Mouse (Mus musculus) thymus, adult 2 months (tissue): ENCODE measurements around the gene Ifitm1. TPM values are rescaled to one million over a fixed set of nuclear protein-coding genes. Genes with fewer than 3 reads are reported as not detected.

Source experiments
- DNase-seq: peaks from one replicate; pipeline ENCODE4 v3.0.0; 2021
- H3K27ac ChIP-seq: fragments of 200-500 bp; 2 replicates; pipeline ENCODE4 v1.5.1; 2012; ENCODE audit warnings: low read length, control low read depth; ENCODE audit not compliant: control insufficient read depth, insufficient read depth
- H3K27me3 ChIP-seq: fragments of 200-500 bp; 2 replicates; pipeline ENCODE4 v1.6.1; 2012; ENCODE audit warnings: mild to moderate bottlenecking, low read length, moderate library complexity, mixed read lengths; ENCODE audit not compliant: control insufficient read depth, insufficient read depth
- H3K36me3 ChIP-seq: fragments of 200-500 bp; 2 replicates; pipeline ENCODE4 v1.6.1; 2012; ENCODE audit warnings: mild to moderate bottlenecking, low read length, moderate library complexity; ENCODE audit not compliant: control insufficient read depth, insufficient read depth
- H3K4me1 ChIP-seq: fragments of 200-500 bp; replicated peaks from 2 replicates; pipeline ENCODE4 v1.6.1; 2012; ENCODE audit warnings: low read length; ENCODE audit not compliant: control insufficient read depth, insufficient read depth
- H3K4me3 ChIP-seq: fragments of 200-500 bp; 2 replicates; pipeline ENCODE4 v1.5.1; 2012; ENCODE audit warnings: mild to moderate bottlenecking, low read length, control low read depth, moderate library complexity; ENCODE audit not compliant: control insufficient read depth, insufficient read depth
- CTCF ChIP-seq: fragments of 200-500 bp; IDR thresholded peaks from 2 replicates; pipeline ENCODE4 v1.5.1; 2012; ENCODE audit warnings: mild to moderate bottlenecking, control low read depth, low read length, moderate library complexity, borderline replicate concordance; ENCODE audit not compliant: control insufficient read depth, poor library complexity, insufficient read depth; ENCODE audit errors: extremely low read depth
- POLR2A ChIP-seq: fragments of 200-500 bp; IDR thresholded peaks from 2 replicates; pipeline ENCODE4 v1.6.1; 2012; ENCODE audit warnings: mild to moderate bottlenecking, low read length, control low read depth, moderate library complexity; ENCODE audit not compliant: control insufficient read depth, poor library complexity, insufficient read depth; ENCODE audit errors: extremely low read depth
- WGBS: fragments of 180-500 bp; shearing (Covaris S2); methylation state at CpG from one replicate; pipeline ENCODE4 v1.1.7; 2018; 5-methylcytosine and 5-hydroxymethylcytosine counted together
- polyA plus RNA-seq: library from polyadenylated mRNA; depleted of rRNA; stranded (reverse); fragments of >200 nt; gene quantifications from 2 replicates; pipeline ENCODE4 v1.2.3, GENCODE M21; 2012

Gene Ifitm1
- polyA plus RNA-seq, 1 experiment = 60.9 TPM

- DNase-seq = no peak
- TF ChIP-seq POLR2A = no peak
- TF ChIP-seq CTCF = no peak
- Histone ChIP-seq H3K4me3 (no peak overlapping the region), H3K27ac (no peak overlapping the region), H3K27me3 (no peaks in the 10 kb centered on the region), H3K4me1 (peaks cover 10% of the 10 kb centered on the region), H3K36me3 (no peaks in the 10 kb centered on the region)
- 33% methylated on average over 17 of the region's 17 CpGs for whole genome bisulfite sequencing
Measured at GRCm38 (mm10) chr7:140987182-140988138, 20.4 kb downstream of the Ifitm1 start.

GRCm38 (mm10) chr7:140989022-140989421 is 22.0 kb downstream of the Ifitm1 start:
- Histone ChIP-seq H3K4me1 (peaks cover 10% of the 10 kb centered on the region), H3K27ac (no peak overlapping the region), H3K27me3 (no peaks in the 10 kb centered on the region), H3K4me3 (no peak overlapping the region), H3K36me3 (no peaks in the 10 kb centered on the region)
- no peak for DNase-seq
- WGBS = 90% methylated on average over 4 of the region's 4 CpGs
- TF ChIP-seq POLR2A (no peak), CTCF (no peak)

GRCm38 (mm10) chr7:140990185-140990584 is 23.2 kb downstream of the Ifitm1 start:
- Histone ChIP-seq H3K27ac (no peak overlapping the region), H3K4me1 (peaks cover 10% of the 10 kb centered on the region), H3K36me3 (no peaks in the 10 kb centered on the region), H3K4me3 (no peak overlapping the region), H3K27me3 (no peaks in the 10 kb centered on the region)
- TF ChIP-seq CTCF (no peak), POLR2A (no peak)
- 31% methylated on average over 6 of the region's 6 CpGs for whole genome bisulfite sequencing
- no peak for DNase-seq

GRCm38 (mm10) chr7:140990622-140991021 is 23.6 kb downstream of the Ifitm1 start:
- no peaks in the 10 kb centered on the region for H3K27me3 ChIP-seq
- H3K4me3 ChIP-seq = no peak overlapping the region
- peaks cover 10% of the 10 kb centered on the region for H3K4me1 ChIP-seq
- no peak overlapping the region for H3K27ac ChIP-seq
- 29% methylated on average over 5 of the region's 5 CpGs for WGBS
- TF ChIP-seq CTCF = no peak
- TF ChIP-seq POLR2A = no peak
- DNase-seq = no peak
- H3K36me3 ChIP-seq = no peaks in the 10 kb centered on the region

- 43% methylated on average over 14 of the region's 14 CpGs for WGBS
- no peak for DNase-seq
- TF ChIP-seq CTCF (no peak), POLR2A (no peak)
- Histone ChIP-seq H3K4me3 (no peak overlapping the region), H3K4me1 (peaks cover 10% of the 10 kb centered on the region), H3K27ac (no peak overlapping the region), H3K36me3 (no peaks in the 10 kb centered on the region), H3K27me3 (no peaks in the 10 kb centered on the region)
Measured at GRCm38 (mm10) chr7:140991117-140991689, 24.2 kb downstream of the Ifitm1 start.

- TF ChIP-seq CTCF (no peak), POLR2A (no peak)
- Histone ChIP-seq H3K4me3 (no peak overlapping the region), H3K27ac (no peak overlapping the region), H3K36me3 (no peaks in the 10 kb centered on the region), H3K27me3 (no peaks in the 10 kb centered on the region), H3K4me1 (no peaks in the 10 kb centered on the region)
- 42% methylated on average over 1 of the region's 1 CpGs for WGBS
- no peak for DNase-seq
Measured at GRCm38 (mm10) chr7:140997817-140998216, 30.8 kb downstream of the Ifitm1 start.
